Mouse (Mus musculus) thymus, adult 2 months (tissue): ENCODE data around the gene 1700012B07Rik. TPM values are rescaled to one million over a fixed set of nuclear protein-coding genes. Genes with fewer than 3 reads are reported as not detected.

Experiments
- DNase-seq: peaks from one replicate; pipeline ENCODE4 v3.0.0; 2021
- H3K27ac ChIP-seq: fragments of 200-500 bp; 2 replicates; pipeline ENCODE4 v1.5.1; 2012; ENCODE audit warnings: low read length, control low read depth; ENCODE audit not compliant: control insufficient read depth, insufficient read depth
- H3K27me3 ChIP-seq: fragments of 200-500 bp; 2 replicates; pipeline ENCODE4 v1.6.1; 2012; ENCODE audit warnings: mild to moderate bottlenecking, low read length, moderate library complexity, mixed read lengths; ENCODE audit not compliant: control insufficient read depth, insufficient read depth
- H3K36me3 ChIP-seq: fragments of 200-500 bp; 2 replicates; pipeline ENCODE4 v1.6.1; 2012; ENCODE audit warnings: mild to moderate bottlenecking, low read length, moderate library complexity; ENCODE audit not compliant: control insufficient read depth, insufficient read depth
- H3K4me1 ChIP-seq: fragments of 200-500 bp; replicated peaks from 2 replicates; pipeline ENCODE4 v1.6.1; 2012; ENCODE audit warnings: low read length; ENCODE audit not compliant: control insufficient read depth, insufficient read depth
- H3K4me3 ChIP-seq: fragments of 200-500 bp; 2 replicates; pipeline ENCODE4 v1.5.1; 2012; ENCODE audit warnings: mild to moderate bottlenecking, low read length, control low read depth, moderate library complexity; ENCODE audit not compliant: control insufficient read depth, insufficient read depth
- CTCF ChIP-seq: fragments of 200-500 bp; IDR thresholded peaks from 2 replicates; pipeline ENCODE4 v1.5.1; 2012; ENCODE audit warnings: mild to moderate bottlenecking, control low read depth, low read length, moderate library complexity, borderline replicate concordance; ENCODE audit not compliant: control insufficient read depth, poor library complexity, insufficient read depth; ENCODE audit errors: extremely low read depth
- POLR2A ChIP-seq: fragments of 200-500 bp; IDR thresholded peaks from 2 replicates; pipeline ENCODE4 v1.6.1; 2012; ENCODE audit warnings: mild to moderate bottlenecking, low read length, control low read depth, moderate library complexity; ENCODE audit not compliant: control insufficient read depth, poor library complexity, insufficient read depth; ENCODE audit errors: extremely low read depth
- WGBS: fragments of 180-500 bp; shearing (Covaris S2); methylation state at CpG from one replicate; pipeline ENCODE4 v1.1.7; 2018; 5-methylcytosine and 5-hydroxymethylcytosine counted together
- polyA plus RNA-seq: library from polyadenylated mRNA; depleted of rRNA; stranded (reverse); fragments of >200 nt; gene quantifications from 2 replicates; pipeline ENCODE4 v1.2.3, GENCODE M21; 2012; rRNA removed

1700012B07Rik gene
- 0.11 TPM in 1 of 2 replicates, not detected in the other for polyA plus RNA-seq

DNA sequence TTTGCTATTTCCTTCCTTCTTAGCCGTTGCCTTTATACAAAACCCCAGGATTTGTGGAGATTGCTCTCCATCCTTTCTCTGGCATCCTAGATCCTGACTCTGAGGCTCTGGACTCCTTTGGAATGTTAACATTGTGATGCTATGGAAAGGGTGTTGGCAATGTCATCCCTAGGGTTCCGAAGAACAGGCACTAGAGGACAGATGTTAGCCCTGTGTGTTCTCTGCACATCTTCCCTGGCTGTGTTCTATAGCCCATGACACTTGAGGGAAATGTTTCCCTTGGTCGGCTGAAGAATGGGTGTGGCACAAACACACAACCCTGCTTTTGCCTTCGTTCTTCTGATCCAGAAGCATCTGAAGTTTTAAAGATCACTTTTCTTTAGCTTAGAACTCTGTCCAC lies at the start of gene 1700012B07Rik:
TSS of gene 1700012B07Rik (minus strand) at position 101 of the 400 bp plus-strand sequence.
- H3K4me3 ChIP-seq: no peak within 1 kb of the TSS
- H3K27me3 ChIP-seq: no peaks in the 10 kb centered on the region
- no peak for DNase-seq
- no peaks in the 10 kb centered on the region for H3K4me1 ChIP-seq
- no peak within 1 kb of the TSS for H3K27ac ChIP-seq
- no peak for TF ChIP-seq POLR2A
- TF ChIP-seq CTCF: no peak
- no peaks in the 10 kb centered on the region for H3K36me3 ChIP-seq
- 93% methylated on average over 4 of the region's 4 CpGs for WGBS

DNA sequence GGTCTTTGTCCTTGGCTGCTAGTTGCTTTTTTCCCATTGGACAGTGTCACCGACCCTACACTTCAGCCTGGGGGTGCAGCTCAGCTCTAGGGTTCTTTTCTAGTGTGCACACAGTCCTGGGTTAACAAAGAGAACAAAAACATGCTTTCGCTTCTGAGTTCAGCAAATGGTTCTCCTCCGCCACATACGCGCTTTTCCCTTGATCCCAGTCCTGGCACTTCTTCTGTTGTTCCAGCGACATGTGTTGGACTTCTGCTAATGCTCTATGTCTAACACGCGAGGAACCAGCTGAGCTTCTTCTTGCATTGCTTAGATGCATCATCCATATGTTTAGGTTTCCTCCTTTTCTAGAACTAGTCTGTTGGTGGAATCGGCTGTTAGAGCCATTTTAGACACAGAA lies 48.9 kb upstream of the 1700012B07Rik start:
- no peaks in the 10 kb centered on the region for H3K27me3 ChIP-seq
- 97% methylated on average over 9 of the region's 9 CpGs for WGBS
- no peak for DNase-seq
- no peaks in the 10 kb centered on the region for H3K36me3 ChIP-seq
- no peaks in the 10 kb centered on the region for H3K4me1 ChIP-seq
- H3K4me3 ChIP-seq: no peak overlapping the region
- H3K27ac ChIP-seq: no peak overlapping the region
- TF ChIP-seq POLR2A (no peak), CTCF (no peak)

DNA sequence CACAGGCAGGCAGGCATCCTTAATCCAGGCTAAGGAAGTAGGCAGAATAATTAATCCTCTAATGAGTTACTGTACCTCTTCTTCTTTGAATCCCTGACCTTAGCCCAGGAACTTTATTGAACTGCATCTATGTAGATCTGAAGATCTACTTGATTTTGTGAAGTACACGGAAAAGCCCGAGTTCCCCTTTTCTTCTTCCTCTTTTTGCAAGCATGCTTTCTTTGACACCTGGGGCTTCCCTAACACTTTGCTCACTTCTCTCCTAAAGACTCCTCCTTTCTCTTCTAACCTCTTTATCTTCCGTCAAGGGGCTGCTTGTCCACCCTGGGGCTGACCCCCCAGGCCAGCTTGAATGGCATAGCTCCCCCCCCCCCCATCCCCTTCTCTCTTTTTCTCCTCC lies 48.0 kb upstream of the 1700012B07Rik start:
- no peak overlapping the region for H3K27ac ChIP-seq
- H3K4me1 ChIP-seq: no peaks in the 10 kb centered on the region
- no peak overlapping the region for H3K4me3 ChIP-seq
- TF ChIP-seq CTCF (no peak), POLR2A (no peak)
- DNase-seq: no peak
- no peaks in the 10 kb centered on the region for H3K36me3 ChIP-seq
- 13% methylated on average over 3 of the region's 3 CpGs for WGBS
- no peaks in the 10 kb centered on the region for H3K27me3 ChIP-seq

DNA sequence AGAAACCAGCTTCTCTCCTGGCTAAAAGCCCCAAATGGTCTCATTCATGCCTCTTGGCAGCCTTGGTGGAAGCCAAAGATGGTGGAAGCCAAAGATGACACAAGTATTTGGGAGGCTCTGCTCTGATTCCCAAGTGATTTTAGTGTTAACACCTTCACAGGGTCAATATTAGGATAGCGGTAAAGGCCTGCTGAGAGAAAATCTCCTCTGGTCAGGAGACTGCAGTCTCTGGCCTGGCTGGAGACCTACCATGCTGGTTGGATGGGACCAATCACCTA lies 47.6 kb upstream of the 1700012B07Rik start:
- H3K4me3 ChIP-seq: no peak overlapping the region
- TF ChIP-seq CTCF (no peak), POLR2A (no peak)
- H3K4me1 ChIP-seq: no peaks in the 10 kb centered on the region
- no peaks in the 10 kb centered on the region for H3K27me3 ChIP-seq
- no peaks in the 10 kb centered on the region for H3K36me3 ChIP-seq
- DNase-seq: no peak
- WGBS: 91% methylated on average over 1 of the region's 1 CpGs
- no peak overlapping the region for H3K27ac ChIP-seq

DNA sequence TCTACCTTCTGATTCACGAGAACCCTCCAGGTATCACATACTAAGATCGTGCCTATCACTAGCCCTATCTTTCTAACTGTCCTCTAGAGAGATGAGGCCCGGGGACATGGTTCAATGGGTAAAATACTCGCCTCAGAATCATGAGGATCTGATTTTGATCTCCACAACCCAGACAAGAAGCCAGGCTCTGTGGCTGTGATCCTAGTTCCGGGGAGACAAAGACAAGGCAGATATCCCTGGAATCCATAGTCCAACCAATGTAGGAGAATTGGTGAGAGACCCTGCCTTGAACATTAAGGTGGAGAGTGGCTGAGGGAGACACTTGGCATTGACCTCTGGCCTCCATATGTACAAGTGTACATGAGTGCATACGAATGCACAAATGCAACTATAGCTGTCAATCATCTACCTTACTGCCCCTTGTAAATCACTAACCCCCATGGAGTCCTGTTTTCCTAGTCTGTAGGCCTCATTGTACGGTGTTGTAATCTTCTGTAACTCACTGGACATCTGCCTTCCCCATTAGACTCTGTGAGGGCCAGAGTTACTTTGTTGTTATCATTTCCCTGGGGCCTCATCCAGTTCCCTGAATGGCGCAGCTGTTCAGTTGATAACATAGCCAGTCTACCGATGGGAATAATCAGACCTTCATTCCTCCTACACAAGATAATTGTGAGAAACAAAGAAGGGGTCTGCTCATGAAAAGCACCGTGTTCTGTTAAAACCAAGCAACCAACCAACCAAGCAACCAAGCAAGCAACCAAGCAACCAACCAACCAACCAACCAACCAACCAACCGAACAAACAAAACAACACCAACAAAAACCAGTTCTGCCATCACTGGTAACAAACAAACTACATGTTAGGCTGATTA lies 47.0 kb upstream of the 1700012B07Rik start:
- H3K36me3 ChIP-seq: no peaks in the 10 kb centered on the region
- DNase-seq: no peak
- no peak overlapping the region for H3K27ac ChIP-seq
- WGBS: 94% methylated on average over 11 of the region's 11 CpGs
- no peaks in the 10 kb centered on the region for H3K27me3 ChIP-seq
- H3K4me1 ChIP-seq: no peaks in the 10 kb centered on the region
- TF ChIP-seq POLR2A (no peak), CTCF (no peak)
- H3K4me3 ChIP-seq: no peak overlapping the region

DNA sequence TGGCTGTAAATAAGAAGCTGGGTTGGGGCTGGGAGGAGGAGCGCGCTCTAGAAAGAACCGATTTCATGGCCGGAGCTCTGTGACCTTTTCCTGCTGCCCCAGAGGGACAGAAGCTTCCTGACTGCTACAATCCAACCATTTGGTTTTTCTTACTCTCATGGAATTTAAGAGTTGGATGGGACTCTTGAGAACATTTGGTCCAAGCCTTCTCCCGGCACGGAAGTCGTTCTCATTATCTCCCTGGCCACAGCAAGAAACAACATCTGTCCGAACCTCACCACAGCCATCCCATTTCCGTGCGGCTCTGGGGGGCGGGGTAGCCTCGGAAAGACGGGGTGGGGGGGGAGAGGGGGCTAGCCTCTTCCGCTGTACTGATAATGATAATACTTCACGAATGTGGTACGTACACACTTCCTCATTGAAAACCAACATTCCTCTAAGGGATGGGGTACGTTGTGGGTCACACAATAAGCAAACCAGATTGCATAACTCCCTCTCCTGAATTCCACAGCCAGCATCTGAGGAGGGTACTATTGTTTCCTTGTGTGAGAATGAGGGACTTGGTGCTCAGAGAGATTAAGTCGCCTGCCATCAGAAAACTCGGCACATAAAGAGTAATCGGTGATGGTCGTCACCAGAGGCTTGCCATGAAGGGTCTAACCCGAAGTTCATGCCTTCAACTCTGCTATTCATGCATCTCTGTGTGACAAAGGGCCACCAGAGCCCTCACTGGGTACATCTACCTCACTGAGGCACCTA lies 46.2 kb upstream of the 1700012B07Rik start:
- 79% methylated on average over 22 of the region's 22 CpGs for whole genome bisulfite sequencing
- H3K36me3 ChIP-seq: no peaks in the 10 kb centered on the region
- no peaks in the 10 kb centered on the region for H3K27me3 ChIP-seq
- no peak overlapping the region for H3K27ac ChIP-seq
- no peak for DNase-seq
- TF ChIP-seq CTCF: no peak
- no peak for TF ChIP-seq POLR2A
- H3K4me3 ChIP-seq: no peak overlapping the region
- H3K4me1 ChIP-seq: no peaks in the 10 kb centered on the region
